Mouse (Mus musculus) heart, embryonic 14.5 days (tissue): ENCODE results near the gene Ctns. TPM values are rescaled to one million over a fixed set of nuclear protein-coding genes. Genes with fewer than 3 reads are reported as not detected.

Experiments used
- ATAC-seq: fragments of 200-750 bp; cut with Nextera tagmentation; 2 replicates; pipeline ENCODE4 v1.8.0; 2017; ENCODE audit warnings: low read depth, moderate TSS enrichment; ENCODE audit not compliant: insufficient number of reproducible peaks, insufficient read depth, low FRiP score
- H3K27ac ChIP-seq, 2 experiments: fragments of 200-500 bp in 1 of 2; fragments of 300-500 bp in 1 of 2; sonication (generic) in 1 of 2; replicated peaks in 1 of 2; 2 replicates each; pipeline ENCODE4 v1.5.1; 2012 to 2014; ENCODE audit warnings: low read depth in 2 of 2, low read length in 2 of 2, control low read depth in 1 of 2, mild to moderate bottlenecking in 1 of 2, mixed read lengths in 1 of 2; ENCODE audit not compliant: control insufficient read depth in 1 of 2, insufficient read depth in 1 of 2
- H3K27me3 ChIP-seq: fragments of 300-500 bp; sonication (generic); 2 replicates; pipeline ENCODE4 v1.6.1; 2014; ENCODE audit warnings: mild to moderate bottlenecking, low read length, control low read depth; ENCODE audit not compliant: control insufficient read depth, insufficient read depth
- H3K36me3 ChIP-seq: fragments of 300-500 bp; sonication (generic); 2 replicates; pipeline ENCODE4 v1.6.1; 2014; ENCODE audit warnings: mild to moderate bottlenecking, control low read depth, low read length, mixed read lengths; ENCODE audit not compliant: control insufficient read depth, insufficient read depth
- H3K4me1 ChIP-seq, 2 experiments: fragments of 200-500 bp in 1 of 2; fragments of 300-500 bp in 1 of 2; sonication (generic) in 1 of 2; 2 replicates each; pipeline ENCODE4 v1.6.1; 2012 to 2014; ENCODE audit warnings: low read length in 2 of 2, control low read depth in 1 of 2, mixed read lengths in 1 of 2; ENCODE audit not compliant: control insufficient read depth in 2 of 2, insufficient read depth in 2 of 2
- H3K4me2 ChIP-seq: fragments of 300-500 bp; sonication (generic); 2 replicates; pipeline ENCODE4 v1.6.1; 2014; ENCODE audit warnings: mild to moderate bottlenecking, low read length
- H3K4me3 ChIP-seq, 2 experiments: fragments of 200-500 bp in 1 of 2; fragments of 300-500 bp in 1 of 2; sonication (generic) in 1 of 2; 2 replicates each; pipeline ENCODE4 v1.5.1; 2012 to 2014; ENCODE audit warnings: low read length in 2 of 2, mild to moderate bottlenecking in 2 of 2, control low read depth in 1 of 2, low read depth in 1 of 2, moderate library complexity in 1 of 2; ENCODE audit not compliant: control insufficient read depth in 1 of 2, insufficient read depth in 1 of 2
- H3K9ac ChIP-seq: fragments of 300-500 bp; sonication (generic); 2 replicates; pipeline ENCODE4 v1.6.1; 2014; ENCODE audit warnings: mild to moderate bottlenecking, low read length
- H3K9me3 ChIP-seq: fragments of 300-500 bp; sonication (generic); 2 replicates; pipeline ENCODE4 v1.6.1; 2016; ENCODE audit warnings: low read length, control low read depth; ENCODE audit not compliant: control insufficient read depth
- WGBS: fragments of 180-500 bp; shearing (Covaris S2); extraction: QIAGEN DNeasy Blood & Tissue Kit; methylation state at CpG from one replicate; pipeline ENCODE4 v1.1.7; 2014; 5-methylcytosine and 5-hydroxymethylcytosine counted together
- polyA plus RNA-seq: library from polyadenylated mRNA; unstranded; fragments of >200 nt; fragmentation: Nextera tagmentation; extraction: Ambion mirVana; gene quantifications from 2 replicates; pipeline ENCODE4 v1.2.1, GENCODE M21; 2014

Gene Ctns
- polyA plus RNA-seq, result 12.3 and 14.0 TPM in 2 replicates

DNA sequence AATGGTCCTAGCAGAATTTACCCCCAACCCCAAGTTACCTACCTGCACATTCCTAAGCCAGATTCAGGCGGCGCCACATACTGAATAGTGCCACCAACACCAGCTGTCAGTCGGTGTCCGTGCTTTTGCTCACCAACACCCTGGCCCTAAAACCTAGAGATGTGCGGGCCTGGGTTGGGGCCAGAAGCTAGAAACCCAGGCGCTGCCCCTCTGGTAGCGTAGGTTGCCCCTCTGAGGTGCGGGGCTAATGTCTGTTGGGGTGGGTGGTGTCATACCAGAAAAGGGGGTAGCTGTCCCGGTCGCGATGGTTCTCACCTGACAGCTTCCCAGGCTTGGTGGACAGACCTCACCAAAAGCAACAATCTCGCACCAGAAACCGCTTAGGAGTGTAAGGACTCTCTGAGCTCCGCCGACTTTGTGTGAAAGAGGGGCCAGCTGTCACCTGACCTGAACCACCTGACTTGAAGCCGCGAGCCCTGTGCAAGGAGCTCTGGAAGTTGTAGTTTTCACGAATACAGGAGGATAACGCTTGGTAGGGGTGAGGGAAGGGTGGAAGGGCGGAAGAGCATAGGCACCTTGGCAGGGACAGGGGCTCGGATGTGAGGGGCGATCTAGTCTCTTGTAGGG, at the start of gene Ctns:
Ctns (minus strand) TSS at position 440 of the 627 bp plus-strand sequence.
- Histone ChIP-seq H3K27ac (peak within 1 kb of the TSS in 1 of 2 experiments; percentile 55; a peak in 1 of 4 replicates), H3K4me1 (peaks cover 0 to 8% of the 10 kb centered on the region in 2 experiments; a peak in 2 of 4 replicates), H3K4me3 (peak within 1 kb of the TSS; percentile 55 to 81), H3K27me3 (no peaks in the 10 kb centered on the region), H3K9ac (peak within 1 kb of the TSS; percentile 87), H3K9me3 (no peaks in the 10 kb centered on the region), H3K4me2 (peak within 1 kb of the TSS; percentile 98), H3K36me3 (peaks cover 14% of the 10 kb centered on the region; the same call in 1 of the 2 replicates)
- ATAC-seq, result peak; percentile 94
- under 1% methylated on average over 22 of the region's 22 CpGs for WGBS

DNA sequence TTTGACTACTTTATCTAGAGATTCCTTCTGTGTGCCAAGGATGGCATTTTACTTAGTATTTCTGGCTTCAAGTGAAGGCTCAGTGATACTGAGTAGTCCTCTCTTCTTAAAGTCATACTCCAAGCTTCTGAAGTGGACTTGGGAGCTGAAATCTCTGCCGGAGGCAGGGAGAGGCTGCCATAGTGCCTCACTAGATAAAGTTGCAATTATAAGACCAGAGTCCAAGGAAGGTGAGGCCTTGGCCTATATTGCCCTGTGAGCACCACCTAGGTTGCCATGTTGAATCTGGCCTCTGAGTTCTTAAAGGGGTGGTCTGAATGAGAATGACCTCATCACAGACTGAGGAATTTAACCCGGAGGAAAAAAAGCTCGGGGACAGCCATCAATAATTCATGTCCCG, 43.9 kb upstream of the Ctns start:
- Histone ChIP-seq H3K4me1 (no peaks in the 10 kb centered on the region), H3K27me3 (no peaks in the 10 kb centered on the region; the same call in 1 of the 2 replicates), H3K4me3 (no peak overlapping the region), H3K27ac (no peak overlapping the region), H3K4me2 (no peak overlapping the region), H3K9ac (no peak overlapping the region), H3K36me3 (no peaks in the 10 kb centered on the region), H3K9me3 (no peaks in the 10 kb centered on the region)
- 92% methylated on average over 4 of the region's 4 CpGs for WGBS
- ATAC-seq, result no peak

DNA sequence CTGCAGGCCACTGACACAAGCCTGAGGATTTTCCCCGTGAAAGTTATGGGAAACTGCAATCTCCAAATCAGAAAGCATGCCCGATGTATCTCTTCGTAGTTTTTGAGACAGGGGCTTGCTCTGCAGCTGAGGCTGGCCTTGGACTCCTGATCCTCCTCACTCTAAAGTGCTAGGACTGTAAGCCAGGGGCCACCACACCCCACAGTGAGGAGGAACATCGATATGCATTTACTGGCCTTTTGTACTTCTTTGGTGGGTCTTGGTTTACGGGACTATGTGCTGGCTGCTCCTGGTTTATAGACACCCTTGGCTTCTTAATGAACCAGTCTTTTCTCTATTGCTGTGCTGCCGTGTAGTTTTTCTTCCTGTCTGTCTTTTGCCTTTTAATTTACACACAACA, 43.4 kb upstream of the Ctns start:
- no peaks in the 10 kb centered on the region for H3K4me1 ChIP-seq
- H3K27ac ChIP-seq, result no peak overlapping the region
- no peak for ATAC-seq
- no peak overlapping the region for H3K4me3 ChIP-seq
- no peak overlapping the region for H3K4me2 ChIP-seq
- H3K27me3 ChIP-seq, result no peaks in the 10 kb centered on the region; the same call in 1 of the 2 replicates
- H3K9ac ChIP-seq, result no peak overlapping the region
- no peaks in the 10 kb centered on the region for H3K36me3 ChIP-seq
- 79% methylated on average over 6 of the region's 6 CpGs for WGBS
- no peaks in the 10 kb centered on the region for H3K9me3 ChIP-seq

DNA sequence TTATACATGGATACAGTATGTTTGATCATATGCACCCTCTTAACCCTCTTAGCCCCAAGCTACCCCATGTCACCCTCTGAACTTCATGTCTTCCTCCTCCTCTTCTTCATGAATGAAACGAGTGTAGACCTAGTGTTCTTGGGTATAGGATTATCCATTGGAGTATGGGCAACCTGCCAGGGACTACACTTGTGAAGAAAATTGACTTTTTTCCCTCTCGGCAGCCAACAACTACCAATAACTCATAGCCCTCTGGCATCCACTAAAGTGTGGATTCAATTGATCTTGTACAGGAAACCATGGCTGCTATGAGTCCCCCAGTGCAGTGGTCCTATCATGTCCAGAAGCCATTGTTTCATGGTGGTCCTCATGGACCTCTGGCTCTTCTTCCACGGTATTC, 37.9 kb upstream of the Ctns start:
- Histone ChIP-seq H3K36me3 (no peaks in the 10 kb centered on the region), H3K4me3 (no peak overlapping the region), H3K4me2 (no peak overlapping the region), H3K9ac (no peak overlapping the region), H3K9me3 (no peaks in the 10 kb centered on the region), H3K27me3 (no peaks in the 10 kb centered on the region; the same call in 1 of the 2 replicates), H3K4me1 (peaks cover 4 to 5% of the 10 kb centered on the region in 2 experiments), H3K27ac (peak overlapping the region in 1 of 2 experiments; percentile 28; a peak in 1 of 4 replicates)
- no peak for ATAC-seq
- 75% methylated on average over 3 of the region's 3 CpGs for WGBS

DNA sequence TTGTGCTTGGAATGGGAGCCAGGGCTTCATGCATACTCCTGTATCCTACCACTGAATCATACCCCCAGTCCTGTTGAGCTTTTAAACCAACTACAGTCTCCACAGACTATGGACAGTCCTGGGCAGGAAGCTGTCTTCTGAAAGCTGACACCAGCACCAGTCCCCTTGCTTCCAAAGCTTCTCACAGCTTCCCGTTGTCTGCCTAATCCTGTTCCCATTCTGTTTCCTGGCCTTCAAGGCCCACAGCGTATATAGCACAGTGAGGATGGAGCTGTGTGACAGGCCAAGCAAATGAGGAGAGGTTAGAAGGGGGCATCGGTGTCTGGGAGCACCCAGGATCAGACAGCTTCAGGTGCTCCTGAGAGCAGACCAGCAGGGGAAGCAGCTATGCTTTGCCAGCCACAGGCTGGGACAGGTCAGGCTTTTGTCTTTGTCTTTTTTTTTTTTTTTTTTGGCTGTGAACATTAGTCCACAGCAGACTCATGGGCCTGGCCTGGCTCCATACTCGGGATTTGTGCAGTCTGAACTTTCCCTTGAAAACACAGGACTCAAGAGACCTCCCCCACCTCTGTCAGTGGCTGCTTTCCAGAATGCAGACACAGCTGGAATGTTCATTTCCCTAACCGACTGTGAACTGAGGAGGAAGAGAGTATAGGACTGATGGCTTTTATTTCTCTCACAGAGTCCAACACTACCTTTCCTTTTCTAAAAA, 37.3 kb upstream of the Ctns start:
- WGBS, result 29% methylated on average over 5 of the region's 5 CpGs

DNA sequence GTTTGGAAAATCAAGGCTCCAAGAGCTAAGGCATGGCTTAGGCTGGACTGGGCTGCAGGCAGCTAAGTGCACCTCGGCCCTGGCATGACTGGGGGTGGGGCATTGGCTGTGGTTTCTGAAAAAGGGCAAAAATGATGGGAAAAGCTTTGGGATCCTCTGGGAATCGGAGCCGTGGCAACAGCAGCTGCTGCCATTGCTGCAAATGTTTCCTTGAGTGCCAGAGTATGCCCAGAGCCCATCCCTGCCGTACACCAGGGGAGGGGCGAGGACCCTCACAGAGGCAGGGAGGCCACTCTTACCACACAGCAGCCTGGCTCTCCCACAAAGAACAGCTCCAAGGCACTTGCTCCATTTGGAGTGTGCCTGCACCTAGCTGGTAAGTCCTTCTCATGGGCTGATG, 35.1 kb upstream of the Ctns start, which contains the start of gene Trpv1:
Trpv1 (plus strand) TSS at position 301 of the 400 bp plus-strand sequence.
- 83% methylated on average over 5 of the region's 5 CpGs for WGBS

More for the DNA sequence above, 37.3 kb upstream of the Ctns start:
- H3K27ac ChIP-seq, result peak overlapping the region; percentile 65 to 79
- H3K4me1 ChIP-seq, result peaks cover 4 to 5% of the 10 kb centered on the region in 2 experiments
- H3K9me3 ChIP-seq, result no peaks in the 10 kb centered on the region
- H3K27me3 ChIP-seq, result no peaks in the 10 kb centered on the region; the same call in 1 of the 2 replicates
- H3K4me2 ChIP-seq, result no peak overlapping the region
- H3K9ac ChIP-seq, result no peak overlapping the region
- ATAC-seq, result peak; percentile 68
- H3K36me3 ChIP-seq, result no peaks in the 10 kb centered on the region
- H3K4me3 ChIP-seq, result no peak overlapping the region

DNA sequence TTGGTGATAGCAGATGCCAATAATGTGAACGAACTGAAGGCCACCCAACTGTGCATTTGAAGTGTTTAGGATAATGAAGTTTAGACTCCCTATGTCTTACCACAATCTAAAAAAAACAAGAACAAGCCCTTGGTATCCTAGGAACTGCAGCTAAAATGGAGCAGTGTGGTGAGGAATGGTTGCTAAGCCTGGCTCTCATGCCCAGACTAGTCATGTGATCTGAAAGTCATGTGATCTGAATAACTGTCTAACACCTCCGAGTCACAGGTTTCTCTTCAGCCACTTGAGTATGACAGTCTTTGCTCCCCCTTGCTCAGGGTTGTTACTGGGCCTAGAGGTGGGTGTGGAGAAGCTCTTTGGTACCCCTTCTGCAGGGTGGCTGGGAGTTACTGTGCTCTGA, 33.7 kb upstream of the Ctns start:
- Histone ChIP-seq H3K9ac (no peak overlapping the region), H3K9me3 (no peaks in the 10 kb centered on the region), H3K4me2 (no peak overlapping the region), H3K36me3 (no peaks in the 10 kb centered on the region), H3K27me3 (no peaks in the 10 kb centered on the region), H3K27ac (no peak overlapping the region), H3K4me1 (peaks cover 4 to 5% of the 10 kb centered on the region in 2 experiments), H3K4me3 (no peak overlapping the region)
- no peak for ATAC-seq
- 40% methylated on average over 2 of the region's 2 CpGs for WGBS

More for the DNA sequence above, 35.1 kb upstream of the Ctns start, which contains the start of gene Trpv1:
- Histone ChIP-seq H3K4me1 (peaks cover 4 to 5% of the 10 kb centered on the region in 2 experiments), H3K9me3 (no peaks in the 10 kb centered on the region), H3K4me2 (no peak within 1 kb of the TSS), H3K9ac (no peak within 1 kb of the TSS), H3K27ac (no peak within 1 kb of the TSS), H3K4me3 (no peak within 1 kb of the TSS), H3K36me3 (no peaks in the 10 kb centered on the region), H3K27me3 (no peaks in the 10 kb centered on the region)
- ATAC-seq, result no peak
